ENCODE assay signal across 10 mouse cellular contexts in the genomic region with DNA sequence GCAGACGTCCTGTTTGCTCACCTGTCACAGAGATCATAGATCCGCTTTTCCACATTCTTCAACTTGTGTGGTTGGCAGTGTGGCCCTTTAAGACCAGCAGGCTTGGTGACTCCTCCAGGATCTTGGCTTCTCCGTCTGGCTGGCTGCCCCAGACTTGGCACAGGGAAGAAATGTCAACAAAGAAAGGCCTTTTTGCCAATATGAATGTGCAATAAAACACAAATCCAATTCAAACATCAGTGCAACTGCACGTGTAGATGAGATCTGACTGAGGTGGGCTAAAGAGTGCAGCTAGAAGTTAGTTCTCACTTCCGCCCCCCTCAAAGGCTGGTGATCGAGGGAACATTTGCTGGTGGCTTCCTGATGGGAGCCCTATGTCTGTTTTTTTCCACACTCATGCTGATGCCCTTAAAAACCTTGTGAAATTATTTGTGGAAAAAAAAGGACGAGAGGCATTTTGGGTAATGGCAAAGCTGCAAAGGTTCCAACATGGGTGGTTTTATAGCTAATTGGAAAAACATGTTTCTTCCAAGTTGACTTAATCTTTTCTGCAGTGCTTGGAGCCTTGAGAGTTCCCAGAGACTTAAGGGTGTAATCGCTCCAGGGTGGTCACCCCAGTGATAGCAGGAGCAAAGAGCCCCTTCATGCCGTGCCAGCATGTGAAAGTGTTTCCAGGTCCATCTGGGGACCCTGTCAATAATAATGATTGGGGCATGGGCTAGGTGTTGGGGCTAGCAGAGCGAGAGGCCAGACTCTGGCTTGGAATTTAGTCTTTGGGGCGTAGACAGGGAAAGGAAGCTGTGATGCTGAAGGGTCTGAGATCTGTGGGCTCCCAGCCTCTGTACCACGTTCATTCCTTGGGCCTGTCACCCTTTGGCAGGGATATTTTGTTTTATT. TPM values are rescaled to one million over a fixed set of nuclear protein-coding genes. Genes with fewer than 3 reads are reported as not detected.
DNase-seq lines count a peak whose midpoint lies in the region; ATAC-seq lines count a peak whose summit lies in the region.
"Had no signal": no experiment of that assay in that cellular context is flagged by ENCODE, and none has a peak within 500 bp of the region (broad histone marks: within the 10 kb centered on the region; RNA-seq: fewer than 3 reads in every experiment).

No protein-coding gene starts in this region.

- no peaks in the 10 kb centered on the region for H3K36me3 ChIP-seq in midbrain, embryonic 11.5 days (ENCODE audit: control insufficient read depth, insufficient read depth, low read length)
- H3K36me3 ChIP-seq: neural tube, embryonic 12.5 days had no signal

- no peaks in the 10 kb centered on the region for H3K27me3 ChIP-seq in midbrain, embryonic 11.5 days (ENCODE audit: control insufficient read depth, insufficient read depth, low read length)
- H3K27me3 ChIP-seq: neural tube, embryonic 12.5 days had no signal

- no peak overlapping the region for H3K4me2 ChIP-seq in midbrain, embryonic 11.5 days
- H3K4me2 ChIP-seq: neural tube, embryonic 12.5 days had no signal

- peak; percentile 31 for DNase-seq in layer of hippocampus, adult 11-12 months (ENCODE audit: low spot score)
- no peak for DNase-seq in layer of hippocampus, adult 9-11 months
- DNase-seq in cerebellum, adult 11 months: peak; percentile 85
- peak; percentile 77 for DNase-seq in gastrocnemius, postnatal 25 days
- peak; percentile 35 to 44 for DNase-seq in layer of hippocampus, adult 8-10 months (ENCODE audit: low spot score in 2 of 2)
- DNase-seq in ovary, postnatal 14 days (ENCODE audit: low spot score): peak; percentile 66
- no peak for DNase-seq in spleen, postnatal 4 days (ENCODE audit: low spot score in 2 of 2)
- no peak for DNase-seq in midbrain, embryonic 11.5 days (ENCODE audit: low spot score, missing footprints)

- H3K9ac ChIP-seq in midbrain, embryonic 11.5 days (ENCODE audit: low read length): no peak overlapping the region
- H3K9ac ChIP-seq: neural tube, embryonic 12.5 days had no signal

- ATAC-seq in midbrain, embryonic 11.5 days (ENCODE audit: low FRiP score): no peak

- H3K9me3 ChIP-seq in midbrain, embryonic 11.5 days (ENCODE audit: control insufficient read depth, low read length): no peaks in the 10 kb centered on the region
- H3K9me3 ChIP-seq: neural tube, embryonic 12.5 days had no signal

- H3K4me1 ChIP-seq in midbrain, embryonic 11.5 days (ENCODE audit: control insufficient read depth, insufficient read depth, low read length): no peaks in the 10 kb centered on the region
- H3K4me1 ChIP-seq: neural tube, embryonic 12.5 days had no signal

- no peak overlapping the region for H3K4me3 ChIP-seq in midbrain, embryonic 11.5 days (ENCODE audit: low read depth, low read length)
- H3K4me3 ChIP-seq: neural tube, embryonic 12.5 days had no signal

- no peak overlapping the region for H3K27ac ChIP-seq in midbrain, embryonic 11.5 days (ENCODE audit: low read depth, low read length)
- H3K27ac ChIP-seq: neural tube, embryonic 12.5 days had no signal

- 75% methylated on average over 12 of the region's 12 CpGs for WGBS in midbrain, embryonic 11.5 days

RNA-seq across cellular contexts. Expression of gene Rmi2, which starts 15.4 kb away (rescaled TPM):
- total RNA-seq in gastrocnemius, postnatal 25 days (2021): 1 to 10 TPM; 2.8 to 3.5 TPM
- total RNA-seq in layer of hippocampus, adult 8-10 months (2022): under 1 TPM; 0.10 to 0.37 (median 0.25) TPM
- 2.3 and 2.9 TPM in 2 replicates for polyA plus RNA-seq in midbrain, embryonic 11.5 days (2014; fragmentation: Nextera tagmentation; extraction: Ambion mirVana)

RNA-seq across cellular contexts. Expression of gene Gm11172, which starts 37.5 kb away (rescaled TPM):
- total RNA-seq in gastrocnemius, postnatal 25 days (2021): not detected
- total RNA-seq in layer of hippocampus, adult 8-10 months (2022): not detected
- not detected in 2 replicates for polyA plus RNA-seq in midbrain, embryonic 11.5 days (2014; fragmentation: Nextera tagmentation; extraction: Ambion mirVana)
- polyA plus RNA-seq: heart, postnatal 0 days; neural tube, embryonic 12.5 days had no signal

RNA-seq across cellular contexts. Expression of gene Prm1, which starts 44.6 kb away (rescaled TPM):
- total RNA-seq in gastrocnemius, postnatal 25 days (2021): not detected
- not detected for total RNA-seq in layer of hippocampus, adult 8-10 months (2022)
- not detected in 2 replicates for polyA plus RNA-seq in midbrain, embryonic 11.5 days (2014; fragmentation: Nextera tagmentation; extraction: Ambion mirVana)
- polyA plus RNA-seq: heart, postnatal 0 days; neural tube, embryonic 12.5 days had no signal

RNA-seq across cellular contexts. Expression of gene Prm2, which starts 54.3 kb away (rescaled TPM):
- total RNA-seq in gastrocnemius, postnatal 25 days (2021): not detected
- total RNA-seq in layer of hippocampus, adult 8-10 months (2022): not detected
- polyA plus RNA-seq in midbrain, embryonic 11.5 days (2014; fragmentation: Nextera tagmentation; extraction: Ambion mirVana): not detected in 2 replicates
- polyA plus RNA-seq: heart, postnatal 0 days; neural tube, embryonic 12.5 days had no signal

RNA-seq across cellular contexts. Expression of gene Prm3, which starts 59.5 kb away (rescaled TPM):
- total RNA-seq in gastrocnemius, postnatal 25 days (2021): not detected
- total RNA-seq in layer of hippocampus, adult 8-10 months (2022): not detected
- not detected in 2 replicates for polyA plus RNA-seq in midbrain, embryonic 11.5 days (2014; fragmentation: Nextera tagmentation; extraction: Ambion mirVana)
- polyA plus RNA-seq: heart, postnatal 0 days; neural tube, embryonic 12.5 days had no signal

Comparison
In these comparisons a context has a peak if more than half of its experiments do, and no peak if none do; other contexts are left out.
1. DNase-seq: peak in layer of hippocampus, adult 11-12 months (single experiment), cerebellum, adult 11 months (single experiment), gastrocnemius, postnatal 25 days (single experiment), layer of hippocampus, adult 8-10 months (2 of 2) and ovary, postnatal 14 days (single experiment); none in layer of hippocampus, adult 9-11 months (single experiment), spleen, postnatal 4 days (0 of 2) and midbrain, embryonic 11.5 days (single experiment).